Comparison of ENCODE assay signal across 7 mouse cellular contexts in the genomic region with DNA sequence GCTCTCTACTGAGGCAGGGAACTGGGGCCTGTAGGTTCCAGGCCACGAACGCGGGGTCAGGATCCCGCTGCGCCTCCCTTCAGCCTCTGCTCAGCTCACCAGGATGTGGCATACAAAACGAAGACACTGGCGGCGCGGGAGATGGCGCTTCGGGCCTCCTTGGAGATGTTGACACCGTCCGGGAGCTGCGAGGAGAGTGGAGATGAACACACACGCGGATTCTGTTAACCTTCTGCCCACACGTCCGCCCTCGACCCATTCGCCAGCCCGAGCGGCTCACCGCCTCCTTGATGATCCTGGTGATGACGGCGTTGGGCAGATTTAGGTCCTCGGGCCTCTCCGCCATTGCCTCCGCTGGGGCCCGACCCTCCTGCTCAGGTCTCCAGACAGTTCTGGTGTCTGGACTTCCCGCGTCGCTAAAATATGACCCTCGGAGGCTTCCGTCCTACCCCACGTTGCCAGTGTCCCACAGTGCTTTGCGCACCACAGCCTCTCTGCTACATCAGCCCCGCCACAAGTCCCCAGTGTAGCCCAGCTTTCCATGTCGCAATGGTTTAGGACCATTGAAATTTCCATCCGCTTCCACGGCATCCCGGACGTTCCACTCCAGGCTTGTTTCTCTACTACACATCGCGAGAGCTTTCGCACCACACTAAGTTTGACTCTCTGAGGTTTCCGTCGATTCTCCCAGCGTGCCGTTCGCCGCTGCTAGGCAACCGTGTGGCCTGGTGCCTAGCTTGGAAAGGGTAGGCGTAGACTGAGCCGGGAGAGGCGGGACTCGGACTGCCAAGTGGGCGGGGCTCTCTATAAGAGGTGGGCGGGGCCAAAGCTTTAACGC. TPM values are rescaled to one million over a fixed set of nuclear protein-coding genes. Genes with fewer than 3 reads are reported as not detected.
DNase-seq lines count a peak whose midpoint lies in the region; ATAC-seq lines count a peak whose summit lies in the region.

TSS of gene Pole3 (minus strand) at position 418 of the 838 bp plus-strand sequence.
TSS of gene 4933430I17Rik (plus strand) at position 719 of the 838 bp plus-strand sequence.

- intact Hi-C loops in left cerebral cortex, postnatal 36 days (cut with DNase I): no loop called here

- H3K9ac ChIP-seq in intestine, embryonic 16.5 days (ENCODE audit: low read depth, low read length): peak within 1 kb of the TSS; percentile 90
- peak within 1 kb of the TSS; percentile 84 for H3K9ac ChIP-seq in midbrain, embryonic 11.5 days (ENCODE audit: low read length)

- H3K27me3 ChIP-seq in intestine, embryonic 16.5 days (replicated peaks; ENCODE audit: control insufficient read depth, insufficient read depth, low read length): no peaks in the 10 kb centered on the region
- H3K27me3 ChIP-seq in midbrain, embryonic 11.5 days (ENCODE audit: control insufficient read depth, insufficient read depth, low read length): no peaks in the 10 kb centered on the region

- peak; percentile 96 for DNase-seq in adrenal gland, adult 2 months
- peak; percentile 98 for DNase-seq in embryo, embryonic 11.5 days (ENCODE audit: low read depth, low spot score)
- DNase-seq in gastrocnemius, postnatal 4 days (ENCODE audit: low spot score in 2 of 2): peak; percentile 96 to 98
- peak; percentile 95 to 97 for DNase-seq in left cerebral cortex, postnatal 36 days (ENCODE audit: low spot score in 2 of 2)
- peak; percentile 99 for DNase-seq in midbrain, embryonic 11.5 days (ENCODE audit: low spot score, missing footprints)
- peak; percentile 97 for DNase-seq in skeletal muscle tissue, adult 2 months (ENCODE audit: low read depth, low spot score)

- H3K36me3 ChIP-seq in intestine, embryonic 16.5 days (ENCODE audit: control insufficient read depth, insufficient read depth, low read length): 0 out of 2 replicates have a peak, but pooled peaks cover 2% of the 10 kb centered on the region
- H3K36me3 ChIP-seq in midbrain, embryonic 11.5 days (ENCODE audit: control insufficient read depth, insufficient read depth, low read length): no peaks in the 10 kb centered on the region

- H3K9me3 ChIP-seq in intestine, embryonic 16.5 days (ENCODE audit: control insufficient read depth, low read length): no peaks in the 10 kb centered on the region
- H3K9me3 ChIP-seq in midbrain, embryonic 11.5 days (ENCODE audit: control insufficient read depth, low read length): no peaks in the 10 kb centered on the region

- peak; percentile 98 for ATAC-seq in intestine, embryonic 16.5 days
- peak; percentile 98 for ATAC-seq in midbrain, embryonic 11.5 days (ENCODE audit: low FRiP score)

- peaks cover 12% of the 10 kb centered on the region for H3K4me1 ChIP-seq in intestine, embryonic 16.5 days (ENCODE audit: control insufficient read depth, insufficient read depth, low read length)
- H3K4me1 ChIP-seq in midbrain, embryonic 11.5 days (ENCODE audit: control insufficient read depth, insufficient read depth, low read length): peaks cover 12% of the 10 kb centered on the region

- H3K27ac ChIP-seq in intestine, embryonic 16.5 days (ENCODE audit: low read length): peak within 1 kb of the TSS; percentile 86
- H3K27ac ChIP-seq in midbrain, embryonic 11.5 days (ENCODE audit: low read depth, low read length): peak within 1 kb of the TSS; percentile 89

- peak within 1 kb of the TSS; percentile 91 for H3K4me2 ChIP-seq in intestine, embryonic 16.5 days (ENCODE audit: low read depth, low read length)
- H3K4me2 ChIP-seq in midbrain, embryonic 11.5 days: peak within 1 kb of the TSS; percentile 74

- peak within 1 kb of the TSS; percentile 94 for H3K4me3 ChIP-seq in intestine, embryonic 16.5 days (ENCODE audit: low read length)
- peak within 1 kb of the TSS; percentile 70 for H3K4me3 ChIP-seq in midbrain, embryonic 11.5 days (ENCODE audit: low read depth, low read length)

- WGBS in intestine, embryonic 16.5 days: under 1% methylated on average over 59 of the region's 59 CpGs
- under 1% methylated on average over 59 of the region's 59 CpGs for WGBS in midbrain, embryonic 11.5 days

RNA-seq across cellular contexts. Expression of gene Pole3, which starts in this region (rescaled TPM):
- total RNA-seq in adrenal gland, adult 2 months (2021): 10 to 100 TPM; 48.4 to 50.5 TPM
- polyA plus RNA-seq in adrenal gland, adult 2 months (2012; rRNA removed): 11.7 and 13.8 TPM in 2 replicates
- total RNA-seq in gastrocnemius, postnatal 4 days (2021): 10 to 100 TPM; 27.8 to 31.3 TPM
- polyA plus RNA-seq in intestine, embryonic 16.5 days (2015; fragmentation: Nextera tagmentation; extraction: Ambion mirVana): 57.5 and 67.5 TPM in 2 replicates
- total RNA-seq in left cerebral cortex, postnatal 36 days (2021): 10 to 100 TPM; 22.5 to 23.1 TPM
- 137 TPM in 2 replicates for polyA plus RNA-seq in midbrain, embryonic 11.5 days (2014; fragmentation: Nextera tagmentation; extraction: Ambion mirVana)

RNA-seq across cellular contexts. Expression of gene 4933430I17Rik, which starts in this region (rescaled TPM):
- total RNA-seq in adrenal gland, adult 2 months (2021): under 1 TPM; 0.14 to 0.31 TPM
- polyA plus RNA-seq in adrenal gland, adult 2 months (2012; rRNA removed): 0.06 TPM in 1 of 2 replicates, not detected in the other
- total RNA-seq in gastrocnemius, postnatal 4 days (2021): under 1 TPM; 0.34 to 0.44 TPM
- 0.15 and 0.33 TPM in 2 replicates for polyA plus RNA-seq in intestine, embryonic 16.5 days (2015; fragmentation: Nextera tagmentation; extraction: Ambion mirVana)
- total RNA-seq in left cerebral cortex, postnatal 36 days (2021): under 1 TPM; 0.29 to 0.47 TPM
- polyA plus RNA-seq in midbrain, embryonic 11.5 days (2014; fragmentation: Nextera tagmentation; extraction: Ambion mirVana): 1.1 and 1.8 TPM in 2 replicates

Comparison
In these comparisons a context has a peak if more than half of its experiments do, and no peak if none do; other contexts are left out.
1. Peak in every context shown above with its lines: DNase-seq, ATAC-seq, H3K4me3 ChIP-seq and H3K27ac ChIP-seq.